Mouse (Mus musculus) testis, adult 2 months (tissue): Measurements from ENCODE around the gene Grin2a.

Experiments used
- CTCF ChIP-seq: fragments of 200-500 bp; IDR thresholded peaks from 2 replicates; pipeline ENCODE4 v1.5.1; 2012; ENCODE audit warnings: low read depth, mild to moderate bottlenecking, inconsistent platforms, low read length, moderate library complexity; ENCODE audit not compliant: control insufficient read depth, insufficient read depth, insufficient replicate concordance
- POLR2A ChIP-seq: fragments of 200-500 bp; IDR thresholded peaks from 2 replicates; pipeline ENCODE4 v1.6.1; 2012; ENCODE audit warnings: low read depth, mild to moderate bottlenecking, inconsistent platforms, low read length, moderate library complexity; ENCODE audit not compliant: control insufficient read depth

- TF ChIP-seq POLR2A, result no peak
- TF ChIP-seq CTCF, result no peak
These were observed 3.1 kb downstream of the Grin2a start for GRCm38 (mm10) chr16:9992076-9992772.
